Mouse (Mus musculus) myocyte (in vitro differentiated cells): ENCODE data around the gene Ift88. TPM values are rescaled to one million over a fixed set of nuclear protein-coding genes. Genes with fewer than 3 reads are reported as not detected.

Experiments
- H3K27me3 ChIP-seq: one replicate; pipeline ENCODE4 v1.6.1; 2011; ENCODE audit not compliant: control insufficient read depth, insufficient read depth, insufficient read length
- H3K36me3 ChIP-seq: one replicate; pipeline ENCODE4 v1.6.1; 2011; ENCODE audit not compliant: control insufficient read depth, insufficient read depth
- H3K4me2 ChIP-seq: one replicate; pipeline ENCODE4 v1.6.1; 2011; ENCODE audit warnings: low read depth, control low read depth
- H3K4me3 ChIP-seq: one replicate; pipeline ENCODE4 v1.5.1; 2011; ENCODE audit warnings: mild to moderate bottlenecking, control low read depth, moderate library complexity
- H3K79me2 ChIP-seq: one replicate; pipeline ENCODE4 v1.6.1; 2011; ENCODE audit not compliant: control insufficient read depth, insufficient read depth
- H3ac ChIP-seq: one replicate; pipeline ENCODE4 v1.6.1; 2011; ENCODE audit not compliant: control insufficient read depth, insufficient read length
- CEBPB ChIP-seq: IDR thresholded peaks from 2 replicates; pipeline ENCODE4 v1.6.1; 2011; ENCODE audit warnings: mild to moderate bottlenecking, moderate library complexity; ENCODE audit not compliant: poor library complexity, insufficient read depth, severe bottlenecking
- E2F4 ChIP-seq: IDR thresholded peaks from one replicate; pipeline ENCODE4 v1.6.1; 2011; ENCODE audit warnings: mild to moderate bottlenecking, control low read depth, moderate library complexity; ENCODE audit not compliant: insufficient read depth
- MAX ChIP-seq: IDR thresholded peaks from one replicate; pipeline ENCODE4 v1.6.1; 2011; ENCODE audit warnings: low read depth, mild to moderate bottlenecking, control low read depth
- MYOD1 ChIP-seq, 3 experiments: IDR thresholded peaks; one replicate each; pipeline ENCODE4 v1.6.1; 2011; ENCODE audit warnings: control low read depth in 2 of 3, low read depth in 2 of 3, mild to moderate bottlenecking in 2 of 3, moderate library complexity in 1 of 3; ENCODE audit not compliant: insufficient read length in 2 of 3, control insufficient read depth in 1 of 3
- MYOG ChIP-seq, 3 experiments: IDR thresholded peaks; one replicate each; pipeline ENCODE4 v1.6.1; 2011; ENCODE audit warnings: control low read depth in 2 of 3, low read depth in 2 of 3, mild to moderate bottlenecking in 2 of 3; ENCODE audit not compliant: insufficient read length in 2 of 3, control insufficient read depth in 1 of 3, insufficient read depth in 1 of 3
- POLR2A ChIP-seq: IDR thresholded peaks from one replicate; pipeline ENCODE4 v1.6.1; 2011; ENCODE audit warnings: low read depth, mild to moderate bottlenecking, control low read depth, moderate library complexity; ENCODE audit not compliant: insufficient read length
- POLR2AphosphoS2 ChIP-seq: IDR thresholded peaks from one replicate; pipeline ENCODE4 v1.6.1; 2011; ENCODE audit warnings: low read depth, control low read depth; ENCODE audit not compliant: insufficient read length
- REST ChIP-seq: IDR thresholded peaks from one replicate; pipeline ENCODE4 v1.6.1; 2011; ENCODE audit warnings: mild to moderate bottlenecking, control low read depth, moderate library complexity; ENCODE audit not compliant: insufficient read depth, insufficient read length
- SRF ChIP-seq: IDR thresholded peaks from one replicate; pipeline ENCODE4 v1.6.1; 2011; ENCODE audit warnings: low read depth; ENCODE audit not compliant: control insufficient read depth, insufficient read length
- TCF12 ChIP-seq: IDR thresholded peaks from one replicate; pipeline ENCODE4 v1.6.1; 2011; ENCODE audit warnings: mild to moderate bottlenecking, control low read depth; ENCODE audit not compliant: poor library complexity, insufficient read depth, severe bottlenecking
- TCF3 ChIP-seq: IDR thresholded peaks from one replicate; pipeline ENCODE4 v1.6.1; 2011; ENCODE audit warnings: low read depth, control low read depth; ENCODE audit not compliant: insufficient read length
- USF1 ChIP-seq: IDR thresholded peaks from one replicate; pipeline ENCODE4 v1.6.1; 2011; ENCODE audit warnings: low read depth, mild to moderate bottlenecking, control low read depth, moderate library complexity
- polyA plus RNA-seq: library from polyadenylated mRNA; unstranded; fragments of >200 nt; fragmentation: generic; extraction: Trizol; gene quantifications from one replicate; pipeline ENCODE4 v1.2.1, GENCODE M21; 2012; ENCODE audit warnings: missing spikeins

The Ift88 gene
- polyA plus RNA-seq, 1 experiment = 2.8 TPM

- Histone ChIP-seq H3K36me3 (no peaks in the 10 kb centered on the region), H3K4me2 (no peak overlapping the region), H3K27me3 (peaks cover 22% of the 10 kb centered on the region), H3ac (no peak overlapping the region), H3K79me2 (no peaks in the 10 kb centered on the region), H3K4me3 (no peak overlapping the region)
- TF ChIP-seq REST (no peak), MAX (no peak), CEBPB (no peak), SRF (no peak), E2F4 (no peak), TCF3 (no peak)
Observed at GRCm38 (mm10) chr14:57527122-57527521, 103.3 kb downstream of the Ift88 start.

- Histone ChIP-seq H3K4me3 (no peak overlapping the region), H3K27me3 (peaks cover 22% of the 10 kb centered on the region)
- TF ChIP-seq TCF3 (no peak), POLR2A (no peak), MYOG (IDR thresholded peaks at IDR 0.05; ENCODE audit: control insufficient read depth in 1 of 3, insufficient read depth in 1 of 3, insufficient read length in 2 of 3, low read depth in 2 of 3) (no peak), MAX (no peak), TCF12 (no peak), REST (no peak), CEBPB (no peak), SRF (no peak), E2F4 (no peak), POLR2AphosphoS2 (no peak), USF1 (no peak), MYOD1 (IDR thresholded peaks at IDR 0.05; ENCODE audit: control insufficient read depth in 1 of 3, insufficient read length in 2 of 3, low read depth in 2 of 3) (no peak)
Observed at GRCm38 (mm10) chr14:57527598-57527997, 103.7 kb downstream of the Ift88 start.

GRCm38 (mm10) chr14:57529086-57529785 lies 105.4 kb downstream of the Ift88 start:
- H3ac ChIP-seq = no peak overlapping the region
- H3K4me3 ChIP-seq = no peak overlapping the region
- no peak overlapping the region for H3K4me2 ChIP-seq
- H3K27me3 ChIP-seq = peaks cover 14% of the 10 kb centered on the region
- TF ChIP-seq USF1 = no peak
- TF ChIP-seq E2F4 = no peak
- no peak for TF ChIP-seq POLR2A
- no peak for TF ChIP-seq REST
- no peaks in the 10 kb centered on the region for H3K79me2 ChIP-seq
- H3K36me3 ChIP-seq = no peaks in the 10 kb centered on the region

More at GRCm38 (mm10) chr14:57527598-57527997, 103.7 kb downstream of the Ift88 start:
- H3ac ChIP-seq = no peak overlapping the region
- no peak overlapping the region for H3K4me2 ChIP-seq
- no peaks in the 10 kb centered on the region for H3K79me2 ChIP-seq
- no peaks in the 10 kb centered on the region for H3K36me3 ChIP-seq

- Histone ChIP-seq H3ac (no peak overlapping the region), H3K4me2 (no peak overlapping the region), H3K27me3 (peaks cover 13% of the 10 kb centered on the region), H3K79me2 (no peaks in the 10 kb centered on the region), H3K4me3 (no peak overlapping the region), H3K36me3 (no peaks in the 10 kb centered on the region)
- no peak for TF ChIP-seq TCF3
- no peak for TF ChIP-seq MYOG (IDR thresholded peaks at IDR 0.05; ENCODE audit: control insufficient read depth in 1 of 3, insufficient read depth in 1 of 3, insufficient read length in 2 of 3, low read depth in 2 of 3)
- no peak for TF ChIP-seq CEBPB
- no peak for TF ChIP-seq USF1
- no peak for TF ChIP-seq REST
- TF ChIP-seq MAX = no peak
- no peak for TF ChIP-seq E2F4
- no peak for TF ChIP-seq TCF12
- TF ChIP-seq POLR2AphosphoS2 = no peak
- no peak for TF ChIP-seq POLR2A
- TF ChIP-seq SRF = no peak
- TF ChIP-seq MYOD1 (IDR thresholded peaks at IDR 0.05; ENCODE audit: control insufficient read depth in 1 of 3, insufficient read length in 2 of 3, low read depth in 2 of 3) = no peak
Observed at GRCm38 (mm10) chr14:57529786-57530515, 106.1 kb downstream of the Ift88 start.

- TF ChIP-seq E2F4 = no peak
- Histone ChIP-seq H3K79me2 (no peaks in the 10 kb centered on the region), H3K36me3 (no peaks in the 10 kb centered on the region), H3ac (no peak overlapping the region), H3K4me2 (no peak overlapping the region), H3K27me3 (peaks cover 10% of the 10 kb centered on the region), H3K4me3 (no peak overlapping the region)
Observed at GRCm38 (mm10) chr14:57532577-57532976, 108.7 kb downstream of the Ift88 start.
